Mouse (Mus musculus): Measurements from ENCODE around the gene Tpx2. TPM values are rescaled to one million over a fixed set of nuclear protein-coding genes. Genes with fewer than 3 reads are reported as not detected.

Gene Tpx2
- polyA plus RNA-seq, 1 experiment from 2014 or later, result 81.5 TPM

GRCm38 (mm10) chr2:152909848-152910247, 62.1 kb downstream of the Tpx2 start:
- no peak for ATAC-seq
- H3K4me2 ChIP-seq (ENCODE audit: low read length), result no peak overlapping the region
- H3K9ac ChIP-seq (ENCODE audit: low read length), result no peak overlapping the region
- WGBS, result 82% methylated on average over 6 of the region's 6 CpGs
- H3K27ac ChIP-seq (ENCODE audit: low read depth, low read length), result no peak overlapping the region
- no peaks in the 10 kb centered on the region for H3K36me3 ChIP-seq (ENCODE audit: control insufficient read depth, insufficient read depth, low read length)
- H3K27me3 ChIP-seq (replicated peaks; ENCODE audit: control insufficient read depth, insufficient read depth, low read length), result peaks cover 22% of the 10 kb centered on the region
- peaks cover 7% of the 10 kb centered on the region; the same call in 1 of the 2 replicates for H3K4me1 ChIP-seq (ENCODE audit: control insufficient read depth, insufficient read depth, low read length)
- H3K9me3 ChIP-seq (replicated peaks; ENCODE audit: control insufficient read depth, low read length), result no peaks in the 10 kb centered on the region
- H3K4me3 ChIP-seq (ENCODE audit: low read depth, low read length), result no peak overlapping the region
- DNase-seq (ENCODE audit: low spot score), result no peak

- H3K9ac ChIP-seq (ENCODE audit: low read length), result no peak within 1 kb of the TSS
- DNase-seq (ENCODE audit: low spot score), result no peak
- 10% methylated on average over 12 of the region's 12 CpGs for WGBS
- H3K4me1 ChIP-seq (ENCODE audit: control insufficient read depth, insufficient read depth, low read length), result peaks cover 7% of the 10 kb centered on the region; the same call in 1 of the 2 replicates
- H3K9me3 ChIP-seq (replicated peaks; ENCODE audit: control insufficient read depth, low read length), result no peaks in the 10 kb centered on the region
- H3K27me3 ChIP-seq (replicated peaks; ENCODE audit: control insufficient read depth, insufficient read depth, low read length), result peaks cover 22% of the 10 kb centered on the region
- no peak within 1 kb of the TSS for H3K27ac ChIP-seq (ENCODE audit: low read depth, low read length)
- no peak within 1 kb of the TSS for H3K4me3 ChIP-seq (ENCODE audit: low read depth, low read length)
- H3K4me2 ChIP-seq (ENCODE audit: low read length), result no peak within 1 kb of the TSS
- no peak for ATAC-seq
- no peaks in the 10 kb centered on the region for H3K36me3 ChIP-seq (ENCODE audit: control insufficient read depth, insufficient read depth, low read length)
Observed at GRCm38 (mm10) chr2:152911031-152911430, 63.3 kb downstream of the Tpx2 start, which contains the start of gene Mylk2. Gene Mylk2 (plus strand): TSS chr2:152911352.

- no peak overlapping the region for H3K4me3 ChIP-seq (ENCODE audit: low read depth, low read length)
- H3K4me1 ChIP-seq (ENCODE audit: control insufficient read depth, insufficient read depth, low read length), result peaks cover 7% of the 10 kb centered on the region; the same call in 1 of the 2 replicates
- H3K36me3 ChIP-seq (ENCODE audit: control insufficient read depth, insufficient read depth, low read length), result no peaks in the 10 kb centered on the region
- ATAC-seq (no peak), DNase-seq (ENCODE audit: low spot score) (no peak)
- no peak overlapping the region for H3K4me2 ChIP-seq (ENCODE audit: low read length)
- peaks cover 22% of the 10 kb centered on the region for H3K27me3 ChIP-seq (replicated peaks; ENCODE audit: control insufficient read depth, insufficient read depth, low read length)
- no peak overlapping the region for H3K27ac ChIP-seq (ENCODE audit: low read depth, low read length)
- H3K9ac ChIP-seq (ENCODE audit: low read length), result no peak overlapping the region
- WGBS, result 30% methylated on average over 6 of the region's 6 CpGs
- H3K9me3 ChIP-seq (replicated peaks; ENCODE audit: control insufficient read depth, low read length), result no peaks in the 10 kb centered on the region
Observed at GRCm38 (mm10) chr2:152911432-152911831, 63.7 kb downstream of the Tpx2 start.

GRCm38 (mm10) chr2:152913471-152913870, 65.7 kb downstream of the Tpx2 start:
- Histone ChIP-seq H3K4me3 (ENCODE audit: low read depth, low read length) (no peak overlapping the region), H3K9me3 (replicated peaks; ENCODE audit: control insufficient read depth, low read length) (no peaks in the 10 kb centered on the region), H3K36me3 (ENCODE audit: control insufficient read depth, insufficient read depth, low read length) (no peaks in the 10 kb centered on the region), H3K27ac (ENCODE audit: low read depth, low read length) (no peak overlapping the region), H3K9ac (ENCODE audit: low read length) (no peak overlapping the region), H3K4me2 (ENCODE audit: low read length) (no peak overlapping the region), H3K4me1 (ENCODE audit: control insufficient read depth, insufficient read depth, low read length) (no peaks in the 10 kb centered on the region), H3K27me3 (replicated peaks; ENCODE audit: control insufficient read depth, insufficient read depth, low read length) (peaks cover 22% of the 10 kb centered on the region)
- WGBS, result 46% methylated on average over 7 of the region's 7 CpGs
- no peak for DNase-seq (ENCODE audit: low spot score)
- no peak for ATAC-seq

GRCm38 (mm10) chr2:152914310-152915120, 66.8 kb downstream of the Tpx2 start:
- H3K9me3 ChIP-seq (replicated peaks; ENCODE audit: control insufficient read depth, low read length), result no peaks in the 10 kb centered on the region
- WGBS, result 4% methylated on average over 18 of the region's 18 CpGs
- peaks cover 22% of the 10 kb centered on the region for H3K27me3 ChIP-seq (replicated peaks; ENCODE audit: control insufficient read depth, insufficient read depth, low read length)
- H3K9ac ChIP-seq (ENCODE audit: low read length), result peak overlapping the region; percentile 35; the same call in 1 of the 2 replicates
- H3K4me3 ChIP-seq (ENCODE audit: low read depth, low read length), result no peak overlapping the region
- H3K36me3 ChIP-seq (ENCODE audit: control insufficient read depth, insufficient read depth, low read length), result no peaks in the 10 kb centered on the region
- peak overlapping the region; percentile 35; the same call in 1 of the 2 replicates for H3K4me2 ChIP-seq (ENCODE audit: low read length)
- no peak overlapping the region for H3K27ac ChIP-seq (ENCODE audit: low read depth, low read length)
- no peaks in the 10 kb centered on the region for H3K4me1 ChIP-seq (ENCODE audit: control insufficient read depth, insufficient read depth, low read length)
- DNase-seq (ENCODE audit: low spot score) (peak; percentile 93), ATAC-seq (peak; percentile 85)

- 74% methylated on average over 4 of the region's 4 CpGs for WGBS
- DNase-seq (ENCODE audit: low spot score), result no peak
- H3K9me3 ChIP-seq (replicated peaks; ENCODE audit: control insufficient read depth, low read length), result no peaks in the 10 kb centered on the region
- no peaks in the 10 kb centered on the region for H3K36me3 ChIP-seq (ENCODE audit: control insufficient read depth, insufficient read depth, low read length)
- no peak overlapping the region for H3K4me3 ChIP-seq (ENCODE audit: low read depth, low read length)
- no peak for ATAC-seq
- no peak overlapping the region for H3K4me2 ChIP-seq (ENCODE audit: low read length)
- no peak overlapping the region for H3K27ac ChIP-seq (ENCODE audit: low read depth, low read length)
- no peak overlapping the region for H3K9ac ChIP-seq (ENCODE audit: low read length)
- H3K4me1 ChIP-seq (ENCODE audit: control insufficient read depth, insufficient read depth, low read length), result no peaks in the 10 kb centered on the region
- peaks cover 22% of the 10 kb centered on the region for H3K27me3 ChIP-seq (replicated peaks; ENCODE audit: control insufficient read depth, insufficient read depth, low read length)
Observed at GRCm38 (mm10) chr2:152915453-152915852, 67.7 kb downstream of the Tpx2 start.

- Histone ChIP-seq H3K36me3 (ENCODE audit: control insufficient read depth, insufficient read depth, low read length) (no peaks in the 10 kb centered on the region), H3K9ac (ENCODE audit: low read length) (no peak overlapping the region), H3K4me3 (ENCODE audit: low read depth, low read length) (no peak overlapping the region), H3K27ac (ENCODE audit: low read depth, low read length) (no peak overlapping the region), H3K27me3 (replicated peaks; ENCODE audit: control insufficient read depth, insufficient read depth, low read length) (peaks cover 22% of the 10 kb centered on the region), H3K4me2 (ENCODE audit: low read length) (no peak overlapping the region), H3K4me1 (ENCODE audit: control insufficient read depth, insufficient read depth, low read length) (no peaks in the 10 kb centered on the region), H3K9me3 (replicated peaks; ENCODE audit: control insufficient read depth, low read length) (no peaks in the 10 kb centered on the region)
- 56% methylated on average over 5 of the region's 5 CpGs for WGBS
- ATAC-seq (no peak), DNase-seq (ENCODE audit: low spot score) (no peak)
Observed at GRCm38 (mm10) chr2:152916111-152916510, 68.3 kb downstream of the Tpx2 start.

- no peak overlapping the region for H3K27ac ChIP-seq (ENCODE audit: low read depth, low read length)
- H3K27me3 ChIP-seq (replicated peaks; ENCODE audit: control insufficient read depth, insufficient read depth, low read length), result peaks cover 11% of the 10 kb centered on the region
- no peak overlapping the region for H3K4me3 ChIP-seq (ENCODE audit: low read depth, low read length)
- H3K4me1 ChIP-seq (ENCODE audit: control insufficient read depth, insufficient read depth, low read length), result no peaks in the 10 kb centered on the region
- ATAC-seq (no peak), DNase-seq (ENCODE audit: low spot score) (no peak)
- WGBS, result 57% methylated on average over 9 of the region's 9 CpGs
- H3K9me3 ChIP-seq (replicated peaks; ENCODE audit: control insufficient read depth, low read length), result no peaks in the 10 kb centered on the region
- H3K36me3 ChIP-seq (ENCODE audit: control insufficient read depth, insufficient read depth, low read length), result no peaks in the 10 kb centered on the region
- no peak overlapping the region for H3K4me2 ChIP-seq (ENCODE audit: low read length)
- H3K9ac ChIP-seq (ENCODE audit: low read length), result no peak overlapping the region
Observed at GRCm38 (mm10) chr2:152917671-152918070, 69.9 kb downstream of the Tpx2 start.

- Histone ChIP-seq H3K27me3 (replicated peaks; ENCODE audit: control insufficient read depth, insufficient read depth, low read length) (no peaks in the 10 kb centered on the region), H3K9me3 (replicated peaks; ENCODE audit: control insufficient read depth, low read length) (no peaks in the 10 kb centered on the region), H3K4me1 (ENCODE audit: control insufficient read depth, insufficient read depth, low read length) (no peaks in the 10 kb centered on the region), H3K4me2 (ENCODE audit: low read length) (no peak overlapping the region), H3K4me3 (ENCODE audit: low read depth, low read length) (no peak overlapping the region), H3K27ac (ENCODE audit: low read depth, low read length) (no peak overlapping the region), H3K36me3 (ENCODE audit: control insufficient read depth, insufficient read depth, low read length) (no peaks in the 10 kb centered on the region), H3K9ac (ENCODE audit: low read length) (no peak overlapping the region)
- no peak for ATAC-seq
- no peak for DNase-seq (ENCODE audit: low spot score)
- 37% methylated on average over 6 of the region's 7 CpGs for WGBS
Observed at GRCm38 (mm10) chr2:152922376-152922775, 74.6 kb downstream of the Tpx2 start.

Data from forebrain, embryonic 14.5 days (tissue).